Mouse (Mus musculus) lung, embryonic 16.5 days (tissue): ENCODE measurements around the gene Gm8108. TPM values are rescaled to one million over a fixed set of nuclear protein-coding genes. Genes with fewer than 3 reads are reported as not detected.
"Not testable (repeated sequence)": the region's sequence is repeated elsewhere in the genome, so short reads cannot be mapped to it uniquely, and the experiment has no call there.

ENCODE experiments used
- ATAC-seq: fragments of 200-750 bp; cut with Nextera tagmentation; 2 replicates; pipeline ENCODE4 v1.8.0; 2017; ENCODE audit warnings: low read depth, mild to moderate bottlenecking, moderate library complexity
- H3K27ac ChIP-seq: fragments of 300-500 bp; sonication (generic); 2 replicates; pipeline ENCODE4 v1.5.1; 2014; ENCODE audit warnings: mild to moderate bottlenecking, control low read depth, low read length
- H3K27me3 ChIP-seq: fragments of 300-500 bp; sonication (generic); 2 replicates; pipeline ENCODE4 v1.6.1; 2014; ENCODE audit warnings: low read depth, low read length, mixed read lengths; ENCODE audit not compliant: control insufficient read depth, insufficient read depth
- H3K36me3 ChIP-seq: fragments of 300-500 bp; sonication (generic); 2 replicates; pipeline ENCODE4 v1.6.1; 2014; ENCODE audit warnings: low read length; ENCODE audit not compliant: control insufficient read depth, insufficient read depth
- H3K4me1 ChIP-seq: fragments of 300-500 bp; sonication (generic); replicated peaks from 2 replicates; pipeline ENCODE4 v1.6.1; 2014; ENCODE audit warnings: low read length, mixed read lengths; ENCODE audit not compliant: control insufficient read depth, insufficient read depth
- H3K4me2 ChIP-seq: fragments of 300-500 bp; sonication (generic); 2 replicates; pipeline ENCODE4 v1.6.1; 2014; ENCODE audit warnings: low read depth, low read length, control low read depth
- H3K4me3 ChIP-seq: fragments of 300-500 bp; sonication (generic); 2 replicates; pipeline ENCODE4 v1.5.1; 2014; ENCODE audit warnings: mild to moderate bottlenecking, low read length, control low read depth
- H3K9ac ChIP-seq: fragments of 300-500 bp; sonication (generic); 2 replicates; pipeline ENCODE4 v1.6.1; 2014; ENCODE audit warnings: low read length, control low read depth
- H3K9me3 ChIP-seq: fragments of 300-500 bp; sonication (generic); 2 replicates; pipeline ENCODE4 v1.6.1; 2016; ENCODE audit warnings: low read length; ENCODE audit not compliant: control insufficient read depth
- WGBS: fragments of 180-500 bp; shearing (Covaris S2); extraction: QIAGEN DNeasy Blood & Tissue Kit; methylation state at CpG from one replicate; pipeline ENCODE4 v1.1.7; 2014; 5-methylcytosine and 5-hydroxymethylcytosine counted together
- polyA plus RNA-seq: library from polyadenylated mRNA; unstranded; fragments of >200 nt; fragmentation: Nextera tagmentation; extraction: Ambion mirVana; gene quantifications from 2 replicates; pipeline ENCODE4 v1.2.1, GENCODE M21; 2015

Gene Gm8108
- 0.16 and 0.36 TPM in 2 replicates for polyA plus RNA-seq

- H3K4me1 ChIP-seq, H3K9ac ChIP-seq, ATAC-seq, H3K36me3 ChIP-seq, H3K9me3 ChIP-seq, H3K27me3 ChIP-seq, H3K27ac ChIP-seq: not testable (repeated sequence)
- 2% methylated on average over 34 of the region's 37 CpGs for WGBS
- Histone ChIP-seq H3K4me3 (peak within 1 kb of the TSS; percentile 42), H3K4me2 (peak within 1 kb of the TSS; percentile 54)
Measured at GRCm38 (mm10) chr14:4110426-4110825, at the start of gene Gm8108. Gene Gm8108, plus strand, starts transcription at chr14:4110526.

- WGBS = 61% methylated on average over 2 of the region's 3 CpGs
- ATAC-seq, H3K4me1 ChIP-seq: not testable (repeated sequence)
Measured at GRCm38 (mm10) chr14:4083820-4084219, 26.5 kb upstream of the Gm8108 start, which contains the start of gene Gm3115. Gene Gm3115, plus strand, starts transcription at chr14:4084120.

GRCm38 (mm10) chr14:4141646-4142045 is 31.3 kb downstream of the Gm8108 start:
- 85% methylated on average over 3 of the region's 4 CpGs for WGBS
- H3K4me3 ChIP-seq, H3K27me3 ChIP-seq, H3K9ac ChIP-seq, H3K9me3 ChIP-seq, H3K4me1 ChIP-seq, ATAC-seq, H3K27ac ChIP-seq, H3K4me2 ChIP-seq, H3K36me3 ChIP-seq: not testable (repeated sequence)

More at GRCm38 (mm10) chr14:4083820-4084219, 26.5 kb upstream of the Gm8108 start, which contains the start of gene Gm3115:
- not testable (repeated sequence) for H3K36me3 ChIP-seq, H3K4me2 ChIP-seq, H3K4me3 ChIP-seq, H3K27ac ChIP-seq, H3K9ac ChIP-seq, H3K27me3 ChIP-seq, H3K9me3 ChIP-seq

- no CpG with 5 or more reads among the region's 2 CpGs for WGBS
- ATAC-seq, H3K36me3 ChIP-seq, H3K27me3 ChIP-seq, H3K4me1 ChIP-seq, H3K9ac ChIP-seq, H3K4me3 ChIP-seq, H3K4me2 ChIP-seq, H3K27ac ChIP-seq, H3K9me3 ChIP-seq: not testable (repeated sequence)
Measured at GRCm38 (mm10) chr14:4164730-4165129, 54.4 kb downstream of the Gm8108 start, which contains the start of gene Gm3127. Gene Gm3127, plus strand, starts transcription at chr14:4165030.

GRCm38 (mm10) chr14:4182030-4182429 is 71.7 kb downstream of the Gm8108 start:
- not testable (repeated sequence) for H3K27ac ChIP-seq, H3K9me3 ChIP-seq, H3K27me3 ChIP-seq, H3K9ac ChIP-seq, ATAC-seq, H3K4me1 ChIP-seq, H3K36me3 ChIP-seq
- Histone ChIP-seq H3K4me3 (peak overlapping the region; percentile 19), H3K4me2 (peak overlapping the region; percentile 48)
- WGBS = 7% methylated on average over 11 of the region's 14 CpGs

Other genes starting within 250 kb of the Gm8108 start
- gene Gm2916, start 226.4 kb upstream of the Gm8108 start, polyA plus RNA-seq = not detected in 2 replicates
- gene Gm3029, start 178.8 kb upstream of the Gm8108 start, polyA plus RNA-seq = not detected in 2 replicates
- not detected in 2 replicates for gene Gm3095, start 147.0 kb upstream of the Gm8108 start, polyA plus RNA-seq
- not detected in 2 replicates for gene Gm3099, start 112.1 kb upstream of the Gm8108 start, polyA plus RNA-seq
- not detected in 2 replicates for gene Gm5796, start 86.6 kb upstream of the Gm8108 start, polyA plus RNA-seq
- gene Gm3115, start 26.4 kb upstream of the Gm8108 start, polyA plus RNA-seq = not detected in 2 replicates
- gene Gm3127, start 54.5 kb downstream of the Gm8108 start, polyA plus RNA-seq = not detected in 2 replicates
- gene Gm2974, start 72.0 kb downstream of the Gm8108 start, polyA plus RNA-seq = 0.23 and 0.33 TPM in 2 replicates
- not detected in 2 replicates for gene Gm3138, start 139.1 kb downstream of the Gm8108 start, polyA plus RNA-seq
- gene Gm3149, start 206.8 kb downstream of the Gm8108 start, polyA plus RNA-seq = not detected in 2 replicates
- gene 2610042L04Rik, start 224.2 kb downstream of the Gm8108 start, polyA plus RNA-seq = 0.10 and 0.35 TPM in 2 replicates